Mouse (Mus musculus): ENCODE measurements around the gene Prkcg.
"Not testable (repeated sequence)": the region's sequence is repeated elsewhere in the genome, so short reads cannot be mapped to it uniquely, and the experiment has no call there.

Prkcg gene

DNA sequence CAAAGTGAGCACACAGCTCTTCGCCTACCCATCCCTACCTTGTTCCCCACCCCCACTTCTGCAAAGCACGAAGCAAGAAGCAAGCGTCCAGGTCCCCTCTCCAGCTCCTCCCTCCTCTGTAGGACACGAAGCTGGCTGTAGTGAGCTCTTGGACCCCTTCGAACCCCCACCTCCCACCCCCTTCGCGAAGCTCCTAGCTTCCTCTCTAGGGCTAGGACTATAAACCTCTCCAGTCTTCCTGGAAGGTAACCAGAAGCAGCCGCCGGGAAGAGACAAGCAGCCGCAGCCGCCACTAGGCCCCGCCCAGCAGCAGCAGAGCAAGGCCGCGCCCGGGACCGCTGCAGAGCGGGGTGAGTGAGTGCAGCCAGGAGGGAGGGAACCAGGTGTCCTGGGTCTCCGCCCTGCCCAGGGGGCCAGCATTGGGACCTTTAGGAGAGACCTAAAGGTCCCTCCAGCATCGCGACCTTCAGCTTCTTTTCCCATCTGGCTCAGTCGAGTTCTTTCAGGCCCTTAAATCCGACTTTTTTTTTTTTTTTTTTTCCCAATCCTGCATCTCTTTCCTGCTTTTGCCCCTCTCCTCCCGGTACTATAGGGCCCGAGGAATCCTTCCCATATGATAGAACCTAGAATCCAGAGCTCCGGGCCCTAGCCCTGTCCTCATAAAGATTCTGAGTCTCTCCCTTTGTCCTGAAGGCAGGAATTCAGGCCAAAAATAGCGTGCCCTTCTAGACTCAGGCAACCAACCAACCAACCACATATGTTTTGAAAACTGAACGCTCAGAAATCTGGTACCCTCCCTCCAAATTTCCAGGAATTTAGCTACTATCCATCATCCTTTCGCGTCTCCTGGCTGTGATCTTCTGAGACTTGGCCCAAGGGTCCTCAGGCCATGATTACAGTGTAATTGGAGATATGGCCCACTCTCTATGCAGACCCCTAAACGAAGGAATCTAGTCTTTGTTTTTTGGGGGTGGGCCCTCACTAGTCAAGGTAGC lies at the start of gene Prkcg, which contains the start of gene Myadm:
Gene Prkcg (plus strand): TSS at position 204 of the 995 bp plus-strand sequence.
Gene Myadm (plus strand): TSS at position 105 of the 995 bp plus-strand sequence.
- in situ Hi-C loops (cut with MboI, MseI) = no loop called here

DNA sequence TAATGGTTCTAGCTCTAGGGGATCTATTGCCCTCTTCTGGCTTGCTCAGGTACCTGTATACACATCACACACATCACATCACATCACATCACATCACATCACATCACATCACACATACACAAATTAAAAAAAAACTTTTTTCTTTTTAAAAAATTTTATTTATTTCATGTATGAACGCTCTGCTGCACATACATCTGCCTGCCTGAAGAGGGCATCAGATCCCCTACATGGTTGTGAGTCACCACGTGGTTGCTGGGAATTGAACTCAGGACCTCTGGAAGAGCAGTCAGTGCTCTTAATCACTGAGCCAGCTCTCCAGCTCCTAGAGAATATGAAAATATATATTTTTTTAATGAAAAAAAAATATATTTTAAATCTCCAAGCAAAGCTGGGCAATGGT lies 49.8 kb upstream of the Prkcg start:
- in situ Hi-C loops (cut with MboI, MseI) = no loop called here

DNA sequence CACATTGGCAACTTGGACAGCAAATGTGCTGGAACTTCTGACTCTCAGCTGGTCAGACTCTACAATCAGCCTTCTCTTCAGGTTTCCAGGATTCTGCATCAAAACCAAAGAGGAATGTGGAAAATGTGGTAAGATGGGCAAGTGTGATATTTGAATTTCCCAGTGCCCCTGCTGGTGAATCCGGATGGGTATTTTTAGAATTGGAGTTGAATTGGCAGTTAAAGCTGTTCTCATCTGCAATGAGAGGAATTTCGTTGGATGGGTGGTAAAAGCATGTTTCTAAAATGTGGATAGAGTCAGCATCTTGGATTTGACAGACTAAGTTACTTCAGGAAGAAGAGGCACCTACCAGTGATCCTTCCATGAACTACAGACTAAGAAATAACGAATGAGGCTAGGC lies 28.3 kb upstream of the Prkcg start:
- in situ Hi-C loops (cut with MboI, MseI) = no loop called here

DNA sequence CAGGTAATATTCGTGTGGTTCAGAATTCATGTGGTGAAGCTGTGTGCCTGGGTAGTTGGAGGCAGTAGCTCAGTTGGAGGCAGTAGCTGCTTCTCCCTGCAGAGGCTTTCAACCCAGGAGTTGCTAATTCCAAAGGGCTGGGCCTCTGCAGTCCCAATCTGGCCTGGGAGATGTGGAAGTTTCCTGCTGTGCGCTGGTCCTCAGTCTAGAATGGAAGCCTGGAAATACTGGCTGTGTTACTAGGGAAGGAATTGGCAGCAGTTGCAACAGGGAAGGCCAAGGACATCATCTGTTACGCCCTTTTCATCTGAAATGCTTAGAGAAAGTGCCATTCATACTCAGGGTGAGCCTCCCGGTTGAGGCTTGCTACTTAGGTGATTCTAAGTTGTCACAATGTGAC lies 27.5 kb upstream of the Prkcg start:
- in situ Hi-C loops (cut with MboI, MseI) = no loop called here

DNA sequence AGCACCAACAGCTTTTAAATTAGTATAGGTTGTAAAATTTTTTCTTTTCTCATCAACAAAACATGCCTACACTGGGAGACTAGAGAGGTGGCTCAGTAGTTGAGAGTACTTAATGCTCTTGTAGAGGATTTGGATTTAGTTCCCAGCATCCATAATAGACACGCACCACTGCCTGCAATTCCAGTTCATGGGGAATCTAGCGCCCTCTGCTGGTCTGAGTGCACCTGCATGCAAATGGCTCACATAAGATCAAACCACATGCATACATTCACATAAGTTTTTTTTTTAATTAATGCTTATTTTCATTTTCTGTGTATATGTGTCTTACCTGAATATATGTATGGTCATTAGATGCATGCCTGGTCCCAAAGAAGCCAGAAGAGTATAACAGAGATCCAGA lies 26.2 kb upstream of the Prkcg start:
- in situ Hi-C loops (cut with MboI, MseI) = no loop called here

DNA sequence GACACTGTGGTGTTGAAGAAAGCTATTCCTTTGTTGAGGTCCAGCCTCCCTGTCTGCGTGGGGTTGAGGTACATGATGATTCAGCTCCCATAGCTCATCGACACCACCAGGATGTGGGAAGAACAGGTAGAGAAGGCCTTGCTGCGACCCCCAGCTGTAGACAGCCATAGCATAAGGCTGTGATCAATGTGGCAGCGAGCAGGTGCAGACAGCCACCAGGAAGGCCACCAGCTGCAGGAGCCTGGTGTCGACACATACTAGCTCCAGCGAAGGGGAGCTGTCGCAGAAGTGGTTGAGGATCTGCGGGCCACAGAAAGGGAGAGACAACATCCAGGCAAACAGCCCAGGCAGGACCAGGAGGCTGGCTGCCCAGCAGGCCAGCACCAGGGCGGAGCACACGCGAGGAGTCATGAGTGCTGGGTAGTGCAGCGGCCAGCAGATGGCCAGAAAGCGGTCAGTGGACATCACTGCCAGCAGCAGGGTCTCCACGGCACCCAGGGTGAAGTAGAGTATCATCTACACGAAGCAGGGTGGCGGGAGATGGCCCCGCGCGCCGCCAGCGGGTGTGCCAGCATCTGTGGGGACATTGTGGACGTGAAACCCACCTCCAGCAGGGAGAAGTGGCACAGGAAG lies 24.5 kb upstream of the Prkcg start:
- in situ Hi-C loops (cut with MboI, MseI) = no loop called here

DNA sequence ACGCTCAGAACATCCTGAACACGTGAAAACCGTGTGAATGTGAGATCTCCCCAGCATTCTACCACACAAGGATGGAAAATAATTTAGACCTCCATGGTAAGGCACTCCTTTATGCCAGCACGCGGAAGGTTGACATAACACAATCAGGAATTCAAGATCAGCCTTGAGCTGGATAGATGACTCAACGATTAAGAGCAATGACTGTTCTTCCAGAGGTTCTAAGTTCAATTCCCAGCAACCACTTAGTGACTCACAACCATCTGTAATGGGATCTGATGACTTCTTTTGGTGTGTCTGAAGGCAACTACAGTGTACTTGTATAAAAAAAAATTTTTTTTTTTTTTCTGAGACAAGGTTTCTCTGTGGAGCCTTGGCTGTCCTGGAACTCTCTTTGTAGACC lies 23.7 kb upstream of the Prkcg start:
- in situ Hi-C loops (cut with MboI, MseI) = no loop called here

DNA sequence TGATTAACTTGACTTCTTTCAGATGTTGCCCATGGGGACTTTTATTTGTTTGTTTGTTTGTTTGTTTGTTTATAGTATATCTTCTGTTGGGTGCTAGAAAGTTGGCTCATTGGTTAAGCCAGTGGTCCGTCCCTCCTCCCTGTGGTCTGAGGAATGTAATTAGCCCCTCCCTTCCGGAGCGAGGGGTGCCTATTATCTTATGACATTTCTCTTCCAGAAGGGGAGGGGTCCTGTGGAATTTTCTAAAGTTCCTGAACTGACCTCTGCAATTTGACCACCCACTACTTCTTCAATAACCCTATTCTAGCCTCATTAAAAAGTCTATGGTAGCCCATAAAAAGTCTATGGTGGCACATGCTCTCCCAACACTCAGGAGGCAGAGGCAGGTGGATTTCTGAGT lies 21.7 kb upstream of the Prkcg start:
- in situ Hi-C loops (cut with MboI, MseI) = no loop called here

DNA sequence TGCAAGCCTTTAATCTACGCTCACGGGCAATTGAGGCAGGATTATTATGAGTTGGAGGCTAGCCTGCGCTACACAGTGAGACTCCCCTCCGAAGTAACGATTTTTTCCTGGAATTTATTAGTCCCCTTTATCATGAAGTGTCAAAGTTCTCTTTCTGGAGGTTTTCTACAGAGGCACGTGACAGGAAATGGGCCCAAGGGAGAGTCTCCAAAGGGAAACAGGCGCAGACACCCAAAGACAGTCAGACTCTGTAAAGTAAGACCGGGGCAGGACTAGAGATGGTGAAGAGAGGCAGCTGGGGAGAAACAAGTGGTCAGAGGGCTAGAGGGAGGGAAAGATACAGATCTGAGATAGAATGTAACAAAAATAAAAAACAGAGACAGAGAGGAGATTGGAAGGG lies 21.1 kb upstream of the Prkcg start:
- in situ Hi-C loops (cut with MboI, MseI) = no loop called here

DNA sequence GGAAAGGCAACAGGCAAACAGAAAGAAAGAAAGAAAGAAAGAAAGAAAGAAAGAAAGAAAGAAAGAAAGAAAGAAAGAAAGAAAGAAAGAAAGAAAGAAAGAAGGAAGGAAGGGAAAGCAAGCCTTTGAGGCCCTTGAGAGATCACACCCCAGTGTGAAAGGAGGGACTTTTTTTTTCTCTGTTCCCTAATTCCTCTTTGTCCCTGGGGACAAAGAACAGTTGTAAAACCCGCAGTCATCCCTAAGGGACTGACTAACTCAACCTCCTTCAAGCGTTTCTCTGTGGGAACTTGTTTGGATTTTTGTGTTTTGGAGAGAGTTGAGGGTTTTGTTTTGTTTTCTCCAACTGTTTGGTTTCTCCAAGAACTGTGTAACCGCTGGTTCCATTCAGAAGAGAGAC lies 20.7 kb upstream of the Prkcg start:
- in situ Hi-C loops (cut with MboI, MseI) = no loop called here

DNA sequence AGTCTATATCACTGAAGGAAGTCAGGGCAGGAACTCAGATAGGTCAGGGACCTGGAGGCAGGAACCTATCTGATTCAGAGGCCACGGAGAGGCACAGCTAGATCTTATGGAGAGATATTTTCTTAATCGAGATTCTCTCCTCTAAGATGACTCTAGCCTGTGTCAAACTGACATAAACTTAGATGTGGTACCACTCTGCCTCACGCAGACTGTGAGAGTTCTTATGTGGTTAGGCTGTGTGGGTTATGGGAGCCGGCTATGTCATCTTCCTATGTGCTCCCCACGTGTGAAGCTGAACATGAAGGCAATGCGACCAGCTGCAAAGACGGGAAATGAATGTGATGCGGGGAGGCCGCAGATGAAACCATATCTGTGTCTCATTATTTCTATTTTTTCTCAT lies 16.8 kb upstream of the Prkcg start:
- in situ Hi-C loops (cut with MboI, MseI) = no loop called here

DNA sequence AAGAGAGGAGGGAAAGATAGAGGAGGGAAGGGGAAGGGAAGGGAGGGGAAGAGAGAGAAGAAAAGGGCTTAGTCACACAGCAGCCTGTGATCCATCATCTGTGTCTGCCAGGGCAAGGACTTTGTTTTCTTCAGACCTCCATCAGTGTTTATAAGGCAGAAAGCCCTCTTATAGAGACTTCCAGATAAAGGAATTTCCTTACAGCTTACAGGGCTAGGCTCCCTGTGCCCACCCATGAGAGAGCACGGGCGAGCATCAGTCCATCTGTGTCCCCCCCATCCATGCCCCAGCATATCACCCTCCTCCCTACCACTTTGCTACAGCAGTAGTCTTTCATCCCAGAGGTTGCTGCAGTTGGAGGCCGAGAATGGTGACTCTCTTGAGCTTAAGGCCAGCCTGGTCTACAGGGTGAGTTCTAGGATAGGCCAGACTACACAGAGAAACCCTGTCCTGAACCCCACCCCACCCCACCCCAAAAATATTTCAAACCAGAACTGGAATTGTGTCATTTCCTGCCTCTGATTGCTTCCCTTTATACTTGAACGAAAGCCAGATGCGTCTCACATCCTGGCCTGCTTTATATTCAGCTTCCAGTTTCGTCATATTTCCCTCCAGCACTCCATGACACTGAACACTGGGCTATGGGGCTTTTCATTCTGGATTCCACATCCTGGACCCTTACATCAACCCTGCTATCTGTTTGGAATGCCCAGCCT lies 13.4 kb upstream of the Prkcg start:
- in situ Hi-C loops (cut with MboI, MseI) = no loop called here

DNA sequence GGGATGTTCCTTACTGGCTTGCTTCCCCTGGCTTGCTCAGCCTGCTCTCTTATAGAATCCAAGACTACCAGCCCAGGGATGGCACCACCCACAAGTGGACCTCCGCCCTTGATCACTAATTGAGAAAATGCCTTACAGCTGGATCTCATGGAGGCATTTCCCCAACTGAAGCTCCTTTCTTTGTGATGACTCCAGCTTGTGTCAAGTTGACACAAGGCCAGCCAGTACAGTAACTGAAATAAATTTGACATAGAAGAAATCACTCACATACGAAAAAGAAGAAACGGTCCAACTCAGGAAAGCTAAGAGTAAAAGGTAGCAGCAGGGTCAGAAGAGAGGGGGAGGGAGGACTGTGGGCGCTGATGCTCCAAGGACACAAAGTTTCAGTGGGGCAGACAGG lies 12.2 kb upstream of the Prkcg start:
- in situ Hi-C loops (cut with MboI, MseI) = not testable (repeated sequence)

DNA sequence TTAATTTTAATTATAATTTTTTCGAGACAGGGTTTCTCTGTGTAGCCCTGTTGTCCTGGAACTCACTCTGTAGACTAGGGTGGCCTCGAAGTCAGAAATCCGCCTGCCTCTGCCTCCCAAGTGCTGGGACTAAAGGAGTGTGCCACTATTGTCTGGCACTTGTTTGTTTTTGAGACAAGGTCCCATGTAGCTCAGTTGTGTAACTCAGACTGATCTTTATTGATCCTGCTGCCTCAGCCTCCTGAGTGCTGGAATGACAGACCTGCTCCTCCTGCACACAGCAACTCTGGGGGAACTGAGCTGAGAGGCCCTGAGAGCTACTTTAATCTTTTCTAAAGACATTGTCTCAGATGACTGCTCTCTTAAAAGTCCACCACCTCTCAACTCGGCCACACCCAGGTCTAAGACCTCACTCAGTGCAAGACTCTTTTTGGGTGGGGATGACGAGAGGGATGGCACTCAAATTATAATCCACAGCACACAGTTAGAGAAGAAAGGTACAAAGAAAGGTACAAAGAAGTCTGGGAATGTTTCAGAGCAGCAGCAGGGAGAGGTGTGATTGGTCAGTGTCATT lies 8.8 kb upstream of the Prkcg start:
- in situ Hi-C loops (cut with MboI, MseI) = no loop called here

DNA sequence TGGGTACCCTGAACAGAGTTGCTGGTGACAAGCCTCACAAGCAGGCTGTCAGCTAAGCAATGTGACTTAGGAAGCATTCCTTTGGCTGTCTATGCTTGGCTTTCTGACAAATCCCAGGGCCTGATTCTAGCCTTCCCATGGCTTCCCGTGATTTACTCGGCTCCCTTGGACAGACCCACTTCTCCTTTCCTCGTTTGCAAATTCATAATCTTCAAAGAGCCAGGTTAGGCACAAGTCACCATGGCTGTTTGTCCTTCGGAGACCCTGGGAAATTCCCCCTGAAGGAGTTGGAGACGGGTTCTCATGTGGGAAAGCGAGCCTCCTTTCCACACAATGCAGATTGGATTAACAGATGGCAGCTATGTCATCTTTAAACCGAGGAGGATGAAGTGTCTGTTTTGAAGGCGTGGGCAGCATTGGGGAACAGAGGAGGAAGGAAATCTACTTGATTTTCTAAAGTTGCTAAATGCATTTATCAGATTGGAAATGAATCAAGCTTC lies 8.3 kb upstream of the Prkcg start:
- in situ Hi-C loops (cut with MboI, MseI) = no loop called here

DNA sequence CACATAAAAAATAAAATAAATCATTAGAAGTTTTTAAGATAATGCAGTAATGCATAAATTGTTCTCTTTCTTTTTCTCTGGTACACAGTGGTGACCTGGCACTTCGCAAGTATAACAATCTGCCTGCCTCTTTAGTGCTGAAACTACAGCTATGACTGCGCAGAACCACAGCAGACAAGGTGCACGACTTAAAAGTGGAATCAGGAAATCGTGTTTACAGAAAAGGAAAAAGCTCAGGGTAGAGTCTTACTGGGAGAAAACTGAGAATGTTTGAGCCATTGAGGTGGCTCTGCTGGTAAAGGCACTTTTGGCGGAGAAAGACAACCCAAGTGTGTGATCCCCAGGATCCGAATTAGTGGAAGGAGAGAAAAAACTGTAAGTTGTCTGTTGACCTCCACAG lies 7.2 kb upstream of the Prkcg start:
- in situ Hi-C loops (cut with MboI, MseI) = no loop called here

DNA sequence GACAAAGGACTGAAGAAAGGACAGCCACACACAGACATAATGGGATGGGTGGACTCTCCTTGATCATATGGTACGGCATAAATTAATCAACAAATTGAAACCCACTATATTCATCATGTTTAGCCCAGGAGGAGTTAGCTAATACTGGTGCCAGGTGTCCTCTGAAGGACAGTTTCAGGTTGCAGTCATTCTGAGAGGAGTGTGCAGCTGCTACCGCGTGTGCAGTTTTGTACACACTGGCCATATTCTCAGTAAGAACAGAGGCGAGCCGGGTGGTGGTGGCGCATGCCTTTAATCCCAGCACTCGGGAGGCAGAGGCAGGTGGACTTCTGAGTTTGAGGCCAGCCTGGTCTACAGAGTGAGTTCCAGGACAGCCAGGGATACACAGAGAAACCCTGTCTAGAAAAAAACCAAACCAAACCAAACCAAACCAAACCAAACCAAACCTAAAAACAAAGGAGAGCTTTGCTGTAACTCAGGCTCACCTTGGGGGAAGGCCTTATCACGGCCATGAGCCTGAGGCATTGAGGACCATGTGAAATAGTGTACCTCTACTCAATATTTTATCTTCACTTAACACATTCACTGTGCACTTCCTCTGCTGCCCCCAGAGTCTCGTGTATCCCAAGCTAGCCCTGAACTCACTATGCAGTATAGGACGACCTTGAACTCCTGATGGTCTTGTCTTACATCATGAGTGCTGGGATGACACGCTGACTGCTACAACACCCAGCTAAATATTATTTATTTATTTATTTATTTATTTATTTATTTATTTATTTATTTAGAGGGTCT lies 5.7 kb upstream of the Prkcg start:
- in situ Hi-C loops (cut with MboI, MseI) = no loop called here

DNA sequence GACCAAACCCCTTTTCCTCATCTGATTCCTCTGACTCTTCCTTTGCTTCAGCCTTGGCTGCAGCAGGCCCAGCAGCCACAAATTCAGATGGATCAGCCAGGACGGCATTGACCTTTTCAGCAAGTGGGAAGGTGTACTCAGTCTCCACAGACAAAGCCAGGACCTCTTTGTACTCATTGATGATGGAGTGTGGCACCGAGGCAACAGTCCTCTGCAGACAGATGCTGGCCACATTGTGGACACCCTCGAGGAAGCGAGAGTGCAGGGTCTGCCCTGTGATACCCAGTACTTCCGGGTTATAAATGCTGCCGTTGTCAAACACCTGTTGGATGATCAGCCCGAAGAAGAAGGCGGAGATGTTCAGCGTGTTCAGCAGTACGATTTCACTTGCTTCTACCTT lies 4.4 kb upstream of the Prkcg start:
- in situ Hi-C loops (cut with MboI, MseI) = no loop called here

DNA sequence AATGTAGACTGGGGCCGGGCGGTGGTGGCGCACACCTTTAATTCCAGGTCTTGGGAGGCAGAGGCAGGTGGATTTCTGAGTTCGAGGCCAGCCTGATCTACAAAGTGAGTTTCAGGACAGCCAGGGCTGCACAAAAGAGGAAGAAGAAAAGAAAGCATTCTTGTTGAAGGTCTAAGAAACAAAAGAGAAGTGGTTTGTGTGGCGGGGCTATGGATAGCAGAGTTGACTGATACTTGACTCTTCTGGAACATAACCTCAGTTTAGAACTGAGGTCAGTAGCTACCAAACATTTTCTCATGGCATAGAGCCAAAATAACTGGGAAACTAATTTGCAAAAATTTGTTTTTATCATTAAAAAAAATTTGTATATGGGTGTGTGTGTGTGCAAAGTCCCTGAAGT lies 2.9 kb upstream of the Prkcg start:
- in situ Hi-C loops (cut with MboI, MseI) = no loop called here

DNA sequence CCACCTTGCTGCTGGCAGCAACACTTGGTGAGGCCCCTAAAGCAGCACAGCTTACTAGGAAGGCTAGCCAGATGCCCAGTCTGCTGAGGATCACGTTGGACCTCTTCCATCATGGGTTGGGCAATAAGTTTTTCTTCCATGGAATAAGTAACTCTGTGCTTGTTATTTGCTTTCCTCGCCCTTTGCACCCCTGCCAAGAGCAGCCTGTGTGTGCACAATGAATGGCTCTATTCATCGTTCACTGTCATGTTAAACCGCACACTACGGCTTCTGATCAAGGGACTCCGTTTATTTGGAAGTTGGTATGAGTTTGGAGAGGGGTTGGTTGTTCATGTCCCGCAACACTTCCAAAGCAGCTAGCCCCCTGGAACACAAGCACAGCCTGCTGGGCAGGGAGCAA lies 1.8 kb upstream of the Prkcg start:
- in situ Hi-C loops (cut with MboI, MseI) = no loop called here
